Mouse (Mus musculus) heart, postnatal 10 days (tissue): ENCODE data around the gene Pdia4. TPM values are rescaled to one million over a fixed set of nuclear protein-coding genes. Genes with fewer than 3 reads are reported as not detected.
"Not testable (repeated sequence)": the region's sequence is repeated elsewhere in the genome, so short reads cannot be mapped to it uniquely, and the experiment has no call there.

Experiments used
- DNase-seq, 2 experiments: peaks; one replicate each; pipeline ENCODE4 v3.0.0; 2021
- intact Hi-C: fragments of 180-260 bp; cut with DNase I; formaldehyde crosslinking; loops from one replicate; pipeline ENCODE4 v1.15.1; 2025
- microRNA-seq, 2 experiments: library from miRNA; unstranded; fragments of <30 nt; microRNA quantifications; one replicate each; pipeline ENCODE4 v1.2.0; 2022
- total RNA-seq, 2 experiments: library from RNA; stranded (reverse); gene quantifications; 2 replicates each; pipeline ENCODE4 v1.2.3; 2021

Gene Pdia4
- total RNA-seq, 2 experiments from 2014 or later, result 43.2 to 57.8 TPM

DNA sequence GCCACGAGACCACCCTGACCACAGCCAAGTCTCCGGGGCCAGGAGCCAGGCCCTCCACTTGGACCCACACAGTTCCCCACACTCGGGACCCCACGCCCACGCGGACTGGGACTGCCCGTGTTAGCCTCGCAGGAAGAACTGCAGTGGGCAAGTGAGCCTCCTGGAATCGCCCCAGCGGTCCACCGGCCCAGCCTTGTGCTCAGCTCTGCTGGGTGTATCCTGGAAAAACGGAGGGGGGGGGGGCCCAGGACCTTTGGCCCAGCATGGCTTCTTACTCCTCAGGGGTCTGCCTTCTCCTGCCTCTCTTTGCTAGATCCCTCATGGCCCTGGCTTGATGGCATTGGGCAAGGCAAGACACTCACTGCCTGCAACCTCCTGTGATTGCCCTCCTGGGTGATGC lies 44.7 kb downstream of the Pdia4 start:
- DNase-seq, intact Hi-C loops: not testable (repeated sequence)

DNA sequence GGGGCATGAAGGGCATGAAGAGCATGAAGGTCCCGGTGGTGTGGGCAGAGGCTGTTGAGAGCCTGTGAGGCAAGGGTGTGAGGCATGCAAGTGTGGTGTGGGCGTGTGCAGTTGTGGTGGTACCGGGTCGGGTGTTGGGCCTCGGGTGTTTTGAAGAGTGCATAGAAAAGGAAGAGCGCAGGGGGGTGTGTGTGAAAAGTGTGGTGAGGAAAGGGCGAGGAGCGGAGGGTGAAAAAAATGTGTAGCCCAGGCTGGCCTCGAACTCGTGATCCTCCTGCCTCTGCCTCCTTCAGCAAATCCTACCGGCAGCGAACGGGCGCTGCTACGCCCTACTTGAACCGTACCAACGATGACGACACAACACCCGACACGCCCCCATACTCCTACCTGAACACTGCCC lies 45.9 kb downstream of the Pdia4 start:
- intact Hi-C loops, DNase-seq: not testable (repeated sequence)

DNA sequence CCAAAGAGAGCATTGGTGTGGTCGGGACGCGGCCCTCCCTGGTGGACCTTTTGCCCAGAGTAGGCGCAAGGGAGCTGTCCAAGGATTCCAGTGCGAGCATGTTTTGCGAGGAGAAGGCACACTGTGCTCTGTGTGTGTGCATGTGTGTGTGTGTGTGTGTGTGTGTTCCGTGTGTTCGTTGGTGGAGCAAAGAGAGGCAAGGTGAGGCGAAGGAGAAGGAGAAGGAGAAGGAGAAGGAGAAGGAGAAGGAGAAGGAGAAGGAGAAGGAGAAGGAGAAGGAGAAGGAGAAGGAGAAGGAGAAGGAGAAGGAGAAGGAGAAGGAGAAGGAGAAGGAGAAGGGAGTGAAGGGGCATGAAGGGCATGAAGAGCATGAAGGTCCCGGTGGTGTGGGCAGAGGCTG lies 50.5 kb downstream of the Pdia4 start:
- intact Hi-C loops, DNase-seq: not testable (repeated sequence)

DNA sequence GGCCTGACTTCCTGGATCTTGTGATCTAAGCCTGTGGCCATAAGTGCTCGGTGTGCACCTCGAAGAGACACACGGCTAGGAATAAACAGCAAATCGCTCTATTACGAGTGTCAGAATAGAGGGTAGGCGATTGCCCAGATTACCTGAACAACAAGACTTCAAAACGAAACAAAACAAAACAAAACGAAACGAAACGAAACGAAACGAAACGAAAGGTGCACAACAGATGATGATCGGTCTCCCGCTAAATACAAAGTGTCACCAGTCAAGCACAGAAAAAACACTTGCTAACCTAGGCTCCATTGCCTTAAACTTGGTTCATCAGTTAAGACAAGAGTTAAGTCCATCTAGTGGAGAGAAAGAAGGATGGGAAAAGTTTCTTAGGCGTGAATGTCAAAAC lies 53.8 kb downstream of the Pdia4 start:
- DNase-seq, intact Hi-C loops: not testable (repeated sequence)

DNA sequence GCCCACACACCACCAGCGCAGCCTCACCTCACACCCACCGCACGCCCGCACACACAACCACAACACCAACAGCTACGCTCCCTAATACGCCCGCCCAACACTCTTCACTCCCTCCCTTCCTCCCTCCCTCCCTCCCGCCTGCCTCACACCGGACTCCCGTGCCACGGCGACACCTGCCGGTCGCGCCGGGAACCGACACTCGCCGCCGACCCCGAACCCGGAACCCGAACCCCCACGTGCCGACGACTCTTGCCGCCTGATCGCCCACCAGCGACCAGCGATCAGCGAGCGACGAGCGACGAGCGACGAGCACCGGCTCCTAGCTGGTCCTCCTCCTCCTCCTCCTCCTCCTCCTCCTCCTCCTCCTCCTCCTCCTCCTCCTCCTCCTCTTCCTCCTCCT lies 55.4 kb downstream of the Pdia4 start:
- intact Hi-C loops, result not testable (repeated sequence)
- peak; percentile 76 to 83 for DNase-seq

DNA sequence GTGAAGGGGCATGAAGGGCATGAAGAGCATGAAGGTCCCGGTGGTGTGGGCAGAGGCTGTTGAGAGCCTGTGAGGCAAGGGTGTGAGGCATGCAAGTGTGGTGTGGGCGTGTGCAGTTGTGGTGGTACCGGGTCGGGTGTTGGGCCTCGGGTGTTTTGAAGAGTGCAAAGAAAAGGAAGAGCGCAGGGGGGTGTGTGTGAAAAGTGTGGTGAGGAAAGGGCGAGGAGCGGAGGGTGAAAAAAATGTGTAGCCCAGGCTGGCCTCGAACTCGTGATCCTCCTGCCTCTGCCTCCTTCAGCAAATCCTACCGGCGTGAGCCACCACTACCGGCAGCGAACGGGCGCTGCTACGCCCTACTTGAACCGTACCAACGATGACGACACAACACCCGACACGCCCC lies 55.8 kb downstream of the Pdia4 start:
- DNase-seq, intact Hi-C loops: not testable (repeated sequence)

DNA sequence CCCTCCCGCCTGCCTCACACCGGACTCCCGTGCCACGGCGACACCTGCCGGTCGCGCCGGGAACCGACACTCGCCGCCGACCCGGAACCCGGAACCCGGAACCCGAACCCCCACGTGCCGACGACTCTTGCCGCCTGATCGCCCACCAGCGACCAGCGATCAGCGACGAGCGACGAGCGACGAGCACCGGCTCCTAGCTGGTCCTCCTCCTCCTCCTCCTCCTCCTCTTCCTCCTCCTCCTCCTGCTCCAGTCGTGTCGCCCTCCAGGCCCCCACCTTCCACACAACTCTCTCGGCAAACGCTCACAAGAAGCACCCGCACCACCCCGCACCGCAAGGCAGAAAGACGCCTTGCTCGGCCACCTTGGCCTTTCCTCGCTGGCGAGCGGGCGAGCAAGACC lies 60.1 kb downstream of the Pdia4 start:
- DNase-seq, intact Hi-C loops: not testable (repeated sequence)

DNA sequence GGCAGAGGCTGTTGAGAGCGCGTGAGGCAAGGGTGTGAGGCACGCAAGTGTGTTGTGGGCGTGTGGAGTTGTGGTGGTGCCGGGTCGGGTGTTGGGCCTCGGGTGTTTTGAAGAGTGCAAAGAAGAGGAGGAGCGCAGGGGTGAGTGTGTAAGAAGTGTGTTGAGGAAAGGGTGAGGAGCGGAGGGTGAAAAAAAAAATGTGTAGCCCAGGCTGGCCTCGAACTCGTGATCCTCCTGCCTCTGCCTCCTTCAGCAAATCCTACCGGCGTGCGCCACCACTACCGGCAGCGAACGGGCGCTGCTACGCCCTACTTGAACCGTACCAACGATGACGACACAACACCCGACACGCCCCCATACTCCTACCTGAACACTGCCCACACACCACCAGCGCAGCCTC lies 64.9 kb downstream of the Pdia4 start:
- intact Hi-C loops, result not testable (repeated sequence)
- DNase-seq, result peak; percentile 88 to 89

DNA sequence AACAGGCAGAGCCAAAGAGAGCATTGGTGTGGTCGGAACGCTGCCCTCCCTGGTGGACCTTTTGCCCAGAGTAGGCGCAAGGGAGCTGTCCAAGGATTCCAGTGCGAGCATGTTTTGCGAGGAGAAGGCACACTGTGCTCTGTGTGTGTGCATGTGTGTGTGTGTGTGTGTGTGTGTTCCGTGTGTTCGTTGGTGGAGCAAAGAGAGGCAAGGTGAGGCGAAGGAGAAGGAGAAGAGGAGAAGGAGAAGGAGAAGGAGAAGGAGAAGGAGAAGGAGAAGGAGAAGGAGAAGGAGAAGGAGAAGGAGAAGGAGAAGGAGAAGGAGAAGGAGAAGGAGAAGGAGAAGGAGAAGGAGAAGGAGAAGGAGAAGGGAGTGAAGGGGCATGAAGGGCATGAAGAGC lies 65.3 kb downstream of the Pdia4 start:
- intact Hi-C loops, DNase-seq: not testable (repeated sequence)

Small RNA genes within 50 kb of the gene (microRNA-seq; reads per million reads assigned to microRNA genes)
- gene Mir704, result 0 reads per million in 2 experiments

Other genes with a start within 250 kb of the Pdia4 start
- gene Ezh2, start 218.1 kb downstream of the Pdia4 start, total RNA-seq, result 10 to 100 TPM; 35.7 to 41.9 TPM
- under 1 TPM; 0.55 to 0.99 TPM for gene Zfp786, start 17.4 kb upstream of the Pdia4 start, total RNA-seq
- 1 to 10 TPM; 7.1 TPM for gene Zfp398, start 22.2 kb upstream of the Pdia4 start, total RNA-seq
- 10 to 100 TPM; 10.2 to 10.4 TPM for gene Zfp282, start 63.8 kb upstream of the Pdia4 start, total RNA-seq
- 10 to 100 TPM; 12.6 to 12.7 TPM for gene Zfp212, start 107.0 kb upstream of the Pdia4 start, total RNA-seq
- gene Zfp956, start 140.0 kb upstream of the Pdia4 start, total RNA-seq, result 1 to 10 TPM; 1.9 to 2.1 TPM
- gene Zfp777, start 235.5 kb upstream of the Pdia4 start, total RNA-seq, result 10 to 100 TPM; 16.6 to 17.3 TPM